In genomic region chr9:14641310-14642067, GRCm38 (mm10) we compare ENCODE assay signal across 8 mouse cellular contexts. TPM values are rescaled to one million over a fixed set of nuclear protein-coding genes. Genes with fewer than 3 reads are reported as not detected.
DNase-seq lines count a peak whose midpoint lies in the region; ATAC-seq lines count a peak whose summit lies in the region.

No protein-coding gene starts in this region.

- DNase-seq in midbrain, embryonic 10.5 days (ENCODE audit: low spot score): peak; percentile 27
- peak; percentile 99 for DNase-seq in heart, adult 11 months
- peak; percentile 49 to 67 for DNase-seq in lung, postnatal 4 days
- no peak for DNase-seq in frontal cortex, adult 2 months (ENCODE audit: extremely low spot score in 1 of 2, low spot score in 1 of 2)
- DNase-seq in urinary bladder, postnatal 10 days (ENCODE audit: low spot score): no peak
- no peak for DNase-seq in layer of hippocampus, adult 9-10 months (ENCODE audit: low spot score)

- no peak overlapping the region for H3K4me3 ChIP-seq in midbrain, embryonic 10.5 days
- H3K4me3 ChIP-seq in midbrain, embryonic 16.5 days (ENCODE audit: low read depth, low read length): no peak overlapping the region
- H3K4me3 ChIP-seq in kidney, embryonic 14.5 days (ENCODE audit: low read length): no peak overlapping the region

- no peak for ATAC-seq in midbrain, embryonic 16.5 days
- peak; percentile 77 for ATAC-seq in kidney, embryonic 14.5 days (ENCODE audit: low FRiP score, low TSS enrichment)

- 45% methylated on average over 7 of the region's 7 CpGs for WGBS in midbrain, embryonic 10.5 days
- WGBS in midbrain, embryonic 16.5 days: 48% methylated on average over 7 of the region's 7 CpGs
- 31% methylated on average over 7 of the region's 7 CpGs for WGBS in kidney, embryonic 14.5 days

- H3K4me1 ChIP-seq in midbrain, embryonic 10.5 days: peaks cover 52% of the 10 kb centered on the region
- H3K4me1 ChIP-seq in midbrain, embryonic 16.5 days (ENCODE audit: control insufficient read depth, insufficient read depth, low read length): peaks cover 16% of the 10 kb centered on the region; the same call in 1 of the 2 replicates
- peaks cover 32% of the 10 kb centered on the region for H3K4me1 ChIP-seq in kidney, embryonic 14.5 days (ENCODE audit: control insufficient read depth, insufficient read depth, low read length)

- H3K9ac ChIP-seq in midbrain, embryonic 16.5 days (ENCODE audit: low read depth, low read length): no peak overlapping the region
- H3K9ac ChIP-seq in kidney, embryonic 14.5 days (ENCODE audit: low read depth, low read length): no peak overlapping the region

- H3K9me3 ChIP-seq in midbrain, embryonic 10.5 days (replicated peaks): no peaks in the 10 kb centered on the region
- H3K9me3 ChIP-seq in midbrain, embryonic 16.5 days (replicated peaks; ENCODE audit: control insufficient read depth, low read length, poor library complexity, severe bottlenecking): no peaks in the 10 kb centered on the region
- no peaks in the 10 kb centered on the region for H3K9me3 ChIP-seq in kidney, embryonic 14.5 days (ENCODE audit: control insufficient read depth, low read length)

- H3K27me3 ChIP-seq in midbrain, embryonic 10.5 days (ENCODE audit: low read depth, poor library complexity, severe bottlenecking): peaks cover 3% of the 10 kb centered on the region; the same call in 1 of the 2 replicates
- H3K27me3 ChIP-seq in midbrain, embryonic 16.5 days (ENCODE audit: control insufficient read depth, insufficient read depth, low read depth, low read length): no peaks in the 10 kb centered on the region
- no peaks in the 10 kb centered on the region for H3K27me3 ChIP-seq in kidney, embryonic 14.5 days (ENCODE audit: control insufficient read depth, insufficient read depth, low read length)

- no peak overlapping the region for H3K4me2 ChIP-seq in midbrain, embryonic 16.5 days (ENCODE audit: low read length)
- H3K4me2 ChIP-seq in kidney, embryonic 14.5 days (replicated peaks; ENCODE audit: low read depth, low read length): no peak overlapping the region

- no peaks in the 10 kb centered on the region for H3K36me3 ChIP-seq in midbrain, embryonic 10.5 days
- no peaks in the 10 kb centered on the region for H3K36me3 ChIP-seq in midbrain, embryonic 16.5 days (ENCODE audit: control insufficient read depth, insufficient read depth, low read length)
- no peaks in the 10 kb centered on the region for H3K36me3 ChIP-seq in kidney, embryonic 14.5 days (ENCODE audit: control insufficient read depth, insufficient read depth, low read length)

- peak overlapping the region; percentile 80 for H3K27ac ChIP-seq in midbrain, embryonic 10.5 days (replicated peaks)
- no peak overlapping the region for H3K27ac ChIP-seq in midbrain, embryonic 16.5 days (ENCODE audit: low read length)
- peak overlapping the region; percentile 81 for H3K27ac ChIP-seq in kidney, embryonic 14.5 days (ENCODE audit: low read depth, low read length)

RNA-seq across cellular contexts. Expression of gene Amotl1, which starts 3.4 kb away (rescaled TPM):
- 14.7 and 14.9 TPM in 2 replicates for polyA plus RNA-seq in midbrain, embryonic 10.5 days (2016; fragmentation: Nextera tagmentation; extraction: Ambion mirVana)
- polyA plus RNA-seq in midbrain, embryonic 16.5 days (2015; fragmentation: Nextera tagmentation; extraction: Ambion mirVana): 8.3 and 9.1 TPM in 2 replicates
- polyA plus RNA-seq in kidney, embryonic 14.5 days (2014; fragmentation: Nextera tagmentation; extraction: Ambion mirVana): 19.1 and 32.9 TPM in 2 replicates
- polyA plus RNA-seq in frontal cortex, adult 2 months (2012; rRNA removed): 13.7 and 15.1 TPM in 2 replicates

Comparison
In these comparisons a context has a peak if more than half of its experiments do, and no peak if none do; other contexts are left out.
1. DNase-seq: peak in midbrain, embryonic 10.5 days (single experiment), heart, adult 11 months (single experiment) and lung, postnatal 4 days (2 of 2); none in frontal cortex, adult 2 months (0 of 2), urinary bladder, postnatal 10 days (single experiment) and layer of hippocampus, adult 9-10 months (single experiment).